ENCODE assay signal across 28 mouse cellular contexts in the genomic region with DNA sequence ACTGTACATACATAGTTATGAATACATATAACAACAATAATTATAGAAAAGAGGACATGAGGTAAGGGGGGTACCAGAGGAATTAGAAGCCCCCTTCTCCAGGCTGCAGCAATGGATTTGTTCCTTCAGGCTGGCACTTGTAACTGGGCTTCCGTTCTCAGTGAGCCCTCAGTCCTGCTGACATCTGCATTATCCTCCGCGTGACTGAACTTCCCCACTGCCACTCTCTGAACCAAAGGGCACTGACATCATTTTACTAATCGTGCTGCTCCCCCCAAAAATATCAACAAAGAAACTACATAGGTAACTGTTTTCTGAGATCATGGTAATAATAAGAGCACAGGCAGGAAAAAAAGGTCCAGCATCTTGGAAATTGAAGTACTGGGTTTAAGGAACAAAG. TPM values are rescaled to one million over a fixed set of nuclear protein-coding genes. Genes with fewer than 3 reads are reported as not detected.
"Had no signal": no experiment of that assay in that cellular context is flagged by ENCODE, and none has a peak within 500 bp of the region (broad histone marks: within the 10 kb centered on the region; RNA-seq: fewer than 3 reads in every experiment).

No protein-coding gene starts in this region.

- ATAC-seq: inflammation-experienced regulatory T-cells, adult 6 months; intestine, embryonic 16.5 days; liver, embryonic 12.5 days; midbrain, embryonic 13.5 days had no signal

- H3K9me3 ChIP-seq: limb, embryonic 10.5 days; limb, embryonic 13.5 days; liver, embryonic 12.5 days; liver, embryonic 15.5 days; midbrain, embryonic 13.5 days; neural tube, embryonic 12.5 days; neural tube, embryonic 15.5 days had no signal

- H3K27ac ChIP-seq: kidney, postnatal 0 days; layer of hippocampus, adult 2 months; limb, embryonic 10.5 days; limb, embryonic 13.5 days; liver, embryonic 12.5 days; liver, embryonic 15.5 days; midbrain, embryonic 13.5 days; neural tube, embryonic 12.5 days; neural tube, embryonic 15.5 days had no signal

- H3K27me3 ChIP-seq: midbrain, embryonic 13.5 days; neural tube, embryonic 12.5 days; neural tube, embryonic 15.5 days had no signal

- DNase-seq: kidney, adult 8-10 months; layer of hippocampus, adult 9-11 months; liver; lung, adult 2 months; lung, postnatal 14 days; lung, postnatal 4 days; thymus, adult 2 months; thymus, postnatal 25 days had no signal

- H3K4me3 ChIP-seq: layer of hippocampus, adult 2 months; limb, embryonic 10.5 days; limb, embryonic 13.5 days; liver, embryonic 12.5 days; liver, embryonic 15.5 days; midbrain, embryonic 13.5 days; neural tube, embryonic 12.5 days; neural tube, embryonic 15.5 days had no signal

- H3K9ac ChIP-seq: limb, embryonic 13.5 days; liver, embryonic 12.5 days; liver, embryonic 15.5 days; midbrain, embryonic 13.5 days; neural tube, embryonic 12.5 days; neural tube, embryonic 15.5 days had no signal

- H3K36me3 ChIP-seq: limb, embryonic 10.5 days; limb, embryonic 13.5 days; liver, embryonic 12.5 days; liver, embryonic 15.5 days; midbrain, embryonic 13.5 days; neural tube, embryonic 12.5 days; neural tube, embryonic 15.5 days had no signal

- H3K4me2 ChIP-seq: limb, embryonic 13.5 days; liver, embryonic 12.5 days; liver, embryonic 15.5 days; midbrain, embryonic 13.5 days; neural tube, embryonic 12.5 days; neural tube, embryonic 15.5 days had no signal

RNA-seq across cellular contexts. Expression of gene Agxt, which starts 16.2 kb away (rescaled TPM):
- total RNA-seq: layer of hippocampus, adult 2 months; layer of hippocampus, postnatal 25 days; left cerebral cortex, adult 18-20 months; left cerebral cortex, postnatal 25 days; megakaryocyte, adult 5-6 weeks; midbrain, postnatal 0 days had no signal
- polyA plus RNA-seq: inflammation-experienced regulatory T-cells, adult 6 months; limb, embryonic 13.5 days; lung, adult 2 months; lung, embryonic 16.5 days; midbrain, embryonic 13.5 days; midbrain, postnatal 0 days; neural tube, embryonic 12.5 days; neural tube, embryonic 15.5 days; spleen, adult 2 months; testis, adult 2 months had no signal

RNA-seq across cellular contexts. Expression of gene Kif1a, which starts 17.1 kb away (rescaled TPM):
- total RNA-seq: megakaryocyte, adult 5-6 weeks had no signal
- polyA plus RNA-seq: inflammation-experienced regulatory T-cells, adult 6 months had no signal

RNA-seq across cellular contexts. Expression of gene 2310007B03Rik, which starts 41.9 kb away (rescaled TPM):
- total RNA-seq: layer of hippocampus, adult 2 months; layer of hippocampus, postnatal 25 days; left cerebral cortex, adult 18-20 months; left cerebral cortex, postnatal 25 days; megakaryocyte, adult 5-6 weeks had no signal
- polyA plus RNA-seq: inflammation-experienced regulatory T-cells, adult 6 months; liver, embryonic 12.5 days; midbrain, embryonic 13.5 days; spleen, adult 2 months; testis, adult 2 months had no signal

RNA-seq across cellular contexts. Expression of gene Crocc2, which starts 49.7 kb away (rescaled TPM):
- total RNA-seq: megakaryocyte, adult 5-6 weeks had no signal
- polyA plus RNA-seq: inflammation-experienced regulatory T-cells, adult 6 months; liver, embryonic 15.5 days; small intestine, adult 2 months had no signal
